Mouse (Mus musculus) 3T3-L1 (cell line): ENCODE measurements at regions not wholly inside any gene's neighbourhood (a gene's known extent, or its start where the extent isn't known, plus 50 kb on each side); places are given as distances from the start of the nearest gene placed in this dataset.

Experiments used
- DNase-seq: peaks from one replicate; pipeline ENCODE4 v3.0.0-alpha.2; 2015; ENCODE audit warnings: low read depth, low spot score

GRCm38 (mm10) chr16:93075488-93075887, 249.5 kb upstream of the Runx1 start:
- DNase-seq: no peak

- no peak for DNase-seq
Observed at GRCm38 (mm10) chr16:93072156-93072555, 246.2 kb upstream of the Runx1 start.

DNA sequence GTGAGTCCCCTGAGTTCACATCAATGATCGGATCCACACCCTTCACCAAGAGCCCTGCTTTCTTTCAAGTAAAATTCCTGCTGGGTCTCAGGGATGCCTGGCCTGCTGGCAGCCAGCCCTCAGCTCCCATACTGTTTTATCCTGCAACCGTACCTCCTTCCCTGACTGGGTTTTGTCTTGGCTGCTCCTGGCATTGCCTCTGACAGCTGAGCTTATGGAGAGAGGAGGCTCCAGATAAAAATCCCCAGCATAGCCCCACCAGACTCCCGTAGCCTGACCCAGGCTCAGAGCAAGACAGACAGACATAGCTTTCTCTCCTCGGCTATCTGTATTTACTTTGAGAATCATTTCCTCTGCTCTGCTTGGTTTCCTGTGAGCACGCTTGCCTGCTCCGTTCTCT, 245.8 kb upstream of the Runx1 start:
- no peak for DNase-seq

- DNase-seq: no peak
Observed at GRCm38 (mm10) chr16:93066821-93067220, 240.9 kb upstream of the Runx1 start.

GRCm38 (mm10) chr16:93061475-93062179, 235.7 kb upstream of the Runx1 start:
- DNase-seq: no peak

GRCm38 (mm10) chr16:93056295-93056694, 230.3 kb upstream of the Runx1 start:
- no peak for DNase-seq

DNA sequence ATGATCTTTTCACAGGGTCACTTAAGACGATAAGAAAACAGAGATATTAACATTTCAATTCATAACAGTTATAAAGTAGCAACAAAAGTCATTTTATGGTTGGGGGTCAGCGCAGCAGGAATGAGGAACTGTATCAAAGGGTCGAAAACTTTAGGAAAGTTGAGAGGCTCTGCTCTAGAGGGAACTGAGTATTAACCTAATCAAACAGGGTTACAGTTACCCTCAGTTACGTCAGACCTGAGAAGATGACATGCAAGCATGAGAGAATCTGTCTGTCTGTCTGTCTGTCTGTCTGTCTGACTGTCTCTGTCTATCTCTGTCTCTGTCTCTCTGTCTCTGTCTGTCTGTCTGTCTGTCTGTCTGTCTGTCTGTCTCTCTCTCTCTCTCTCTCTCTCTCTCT, 229.6 kb upstream of the Runx1 start:
- no peak for DNase-seq

DNA sequence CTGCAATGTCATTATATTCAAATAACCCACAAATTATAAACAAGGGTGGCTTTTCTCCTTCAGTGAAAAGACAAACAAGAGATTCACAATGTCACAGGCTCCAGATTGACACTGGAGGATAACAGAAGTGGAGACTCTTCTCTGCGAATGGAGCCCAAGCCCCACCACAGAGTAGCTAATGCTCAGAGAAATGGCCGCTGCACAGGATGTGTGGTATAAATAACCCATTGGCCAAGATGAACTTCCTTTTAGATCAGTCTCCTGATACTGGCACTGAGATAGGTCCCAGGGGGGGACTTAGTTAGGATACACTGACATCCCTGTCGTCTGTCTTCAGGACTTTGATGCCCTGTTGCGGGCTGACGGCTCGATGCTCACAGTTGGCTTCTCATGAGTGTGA, 225.3 kb upstream of the Runx1 start:
- no peak for DNase-seq

DNA sequence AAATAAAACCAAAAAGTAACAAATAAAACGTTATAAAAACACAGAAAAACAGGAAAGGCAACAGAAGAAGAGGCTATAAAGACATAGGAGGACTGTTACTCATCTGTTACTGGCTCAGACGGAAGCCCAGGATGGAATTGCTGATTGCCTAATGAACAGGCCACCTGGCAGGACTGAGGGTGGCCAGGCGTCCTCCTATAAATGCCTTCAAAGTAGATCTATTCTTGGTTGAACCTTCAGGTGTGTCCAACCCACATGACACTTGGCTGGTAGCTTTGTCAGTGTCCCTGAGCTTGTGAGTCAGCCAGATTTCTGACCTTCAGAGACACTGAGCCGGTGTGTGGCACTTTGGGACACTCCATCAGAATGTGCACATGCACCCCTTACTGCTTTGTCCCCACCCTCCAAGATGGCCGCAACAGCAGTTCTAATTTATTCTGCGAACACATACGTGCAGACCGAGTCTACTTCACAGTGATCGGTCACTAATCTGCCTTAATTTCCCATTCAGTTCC, 222.5 kb upstream of the Runx1 start:
- DNase-seq: no peak

- DNase-seq: peak; percentile 35
Observed at GRCm38 (mm10) chr16:93047594-93047993, 221.6 kb upstream of the Runx1 start.

DNA sequence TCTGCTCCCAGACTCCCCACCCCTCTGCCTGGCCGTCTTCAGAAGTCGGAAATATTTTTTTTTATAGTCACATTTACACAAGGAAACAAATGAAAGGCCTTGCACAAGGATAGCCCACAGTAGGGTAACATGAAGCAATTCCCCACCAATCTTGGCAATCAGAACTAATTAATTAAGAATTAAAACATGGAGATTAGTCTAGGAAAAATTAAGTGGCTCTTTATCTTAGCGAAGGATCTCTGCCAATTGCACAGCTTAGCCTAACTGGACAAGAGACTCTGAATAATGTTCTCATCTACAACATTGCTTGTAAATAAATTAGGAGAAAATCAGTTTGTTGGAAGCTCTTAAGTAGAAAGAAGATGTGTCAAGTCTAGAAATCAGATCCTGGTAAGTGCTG, 220.3 kb upstream of the Runx1 start:
- DNase-seq: no peak

GRCm38 (mm10) chr16:93043355-93043754, 217.4 kb upstream of the Runx1 start:
- DNase-seq: no peak

- DNase-seq: no peak
Observed at GRCm38 (mm10) chr16:93042941-93043340, 217.0 kb upstream of the Runx1 start.

DNA sequence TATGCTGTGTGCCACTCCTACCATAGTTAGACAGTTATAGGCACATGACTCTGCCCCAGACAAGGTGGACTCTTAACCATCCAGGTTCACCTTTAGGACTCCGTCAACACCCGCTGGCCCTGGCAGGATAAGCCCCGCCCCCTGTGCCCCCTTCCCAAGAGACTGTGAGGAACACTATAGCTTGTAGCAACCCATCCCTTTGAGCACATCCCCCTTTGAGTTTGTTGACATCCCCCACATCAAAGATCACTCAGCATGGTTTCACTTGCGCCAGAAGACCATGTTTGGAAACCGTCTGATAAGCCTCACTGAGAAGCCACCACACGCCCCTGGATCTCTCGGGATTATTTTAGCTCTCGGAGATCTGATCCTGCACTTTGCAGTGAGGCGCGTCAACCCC, 216.5 kb upstream of the Runx1 start:
- DNase-seq: no peak

DNA sequence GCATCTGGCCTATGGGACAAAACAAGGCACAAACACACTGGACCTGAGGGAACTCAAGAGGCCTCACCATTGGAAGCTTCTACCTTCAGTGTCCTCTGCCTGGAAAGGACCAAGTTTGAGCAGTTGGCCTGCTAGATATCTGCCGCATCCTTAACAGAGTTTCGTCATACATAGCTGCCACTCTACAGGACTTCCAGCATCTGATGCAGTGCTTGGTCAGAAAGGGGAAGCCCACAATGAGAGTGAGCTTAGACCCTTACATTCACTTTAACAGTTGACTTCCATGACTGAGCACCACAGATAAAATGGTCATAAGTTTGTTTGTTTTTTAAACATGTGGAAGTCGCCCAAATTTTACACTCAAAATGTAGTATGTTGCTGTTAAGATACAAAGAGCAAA, 215.9 kb upstream of the Runx1 start:
- no peak for DNase-seq

DNA sequence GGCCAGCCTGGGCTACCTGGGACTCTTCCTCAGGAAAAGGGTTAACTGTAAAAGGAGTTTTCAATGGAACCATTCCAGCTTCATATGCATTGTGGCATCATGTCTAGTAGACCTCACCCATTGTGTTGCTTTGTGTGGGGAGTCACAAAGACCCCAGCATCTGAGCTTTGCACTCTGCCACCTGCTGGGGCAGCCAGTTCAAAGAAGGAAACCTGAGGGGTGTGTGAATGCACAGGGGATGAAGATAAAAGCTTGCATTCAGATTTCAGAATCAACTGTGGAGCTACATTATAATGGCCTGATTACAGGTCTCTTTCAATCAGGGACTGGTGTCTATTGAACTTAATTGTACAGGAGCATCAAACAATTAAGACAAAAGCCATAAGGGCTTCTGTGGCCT, 215.4 kb upstream of the Runx1 start:
- DNase-seq: no peak

DNA sequence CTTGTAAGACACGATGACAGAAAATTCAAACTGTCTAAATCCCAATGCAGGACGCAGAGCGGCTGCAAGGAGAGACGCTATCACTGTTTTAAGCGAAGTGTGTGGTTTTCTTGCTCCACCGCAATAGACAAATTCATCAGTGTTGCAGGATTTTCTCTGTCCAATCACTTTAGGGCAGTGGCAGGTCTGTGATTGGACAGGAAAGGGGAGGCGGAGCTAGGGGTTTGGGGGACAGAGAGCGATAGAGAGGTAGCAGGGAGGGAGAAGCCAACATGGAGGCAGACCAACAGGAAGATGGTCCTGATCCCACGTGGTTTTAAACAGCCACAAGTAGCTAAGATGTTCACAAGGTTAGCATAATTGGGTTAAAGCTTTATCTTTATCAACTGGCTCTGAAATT, 209.7 kb upstream of the Runx1 start:
- no peak for DNase-seq

- no peak for DNase-seq
Observed at GRCm38 (mm10) chr16:93033943-93034342, 208.0 kb upstream of the Runx1 start.

- DNase-seq: no peak
Observed at GRCm38 (mm10) chr16:93031624-93032023, 205.7 kb upstream of the Runx1 start.

DNA sequence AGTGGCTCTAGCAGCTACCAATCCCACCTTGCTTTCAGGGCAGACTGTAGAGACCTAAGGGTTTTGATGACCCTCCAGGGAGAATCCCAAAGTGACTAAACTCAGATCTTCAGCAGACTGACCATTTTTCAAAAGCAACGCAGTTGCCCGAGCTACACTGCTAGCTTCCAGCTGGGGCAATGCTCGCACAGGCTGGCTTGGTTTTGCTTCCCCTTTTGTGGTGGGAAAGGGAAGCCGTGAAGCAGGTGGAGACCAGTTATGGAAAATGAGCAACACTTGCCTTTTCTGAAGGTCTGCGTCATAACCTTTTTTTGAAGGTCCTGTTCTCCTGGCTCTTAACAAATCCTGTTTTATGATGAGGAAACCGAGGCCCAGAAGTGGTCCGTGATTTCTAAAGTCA, 202.7 kb upstream of the Runx1 start:
- DNase-seq: no peak

DNA sequence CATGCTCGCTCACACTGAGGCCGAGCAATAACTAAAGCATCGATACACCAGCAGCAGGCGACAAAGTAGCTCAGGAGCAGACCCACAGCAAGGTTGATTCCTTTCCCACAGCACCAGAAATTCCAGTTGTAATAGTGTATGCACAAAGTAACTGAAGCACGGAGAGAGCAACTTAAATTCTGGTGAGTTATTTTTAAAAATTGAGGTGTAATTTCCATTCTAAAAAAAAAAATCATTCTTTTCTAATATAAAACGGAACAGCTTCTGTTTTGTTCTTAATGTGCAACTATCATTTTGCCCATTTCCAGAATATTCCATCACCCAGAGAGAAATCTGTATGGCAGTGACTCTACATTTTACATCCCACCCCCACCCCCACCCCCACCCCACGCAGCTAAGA, 202.1 kb upstream of the Runx1 start:
- DNase-seq: no peak

DNA sequence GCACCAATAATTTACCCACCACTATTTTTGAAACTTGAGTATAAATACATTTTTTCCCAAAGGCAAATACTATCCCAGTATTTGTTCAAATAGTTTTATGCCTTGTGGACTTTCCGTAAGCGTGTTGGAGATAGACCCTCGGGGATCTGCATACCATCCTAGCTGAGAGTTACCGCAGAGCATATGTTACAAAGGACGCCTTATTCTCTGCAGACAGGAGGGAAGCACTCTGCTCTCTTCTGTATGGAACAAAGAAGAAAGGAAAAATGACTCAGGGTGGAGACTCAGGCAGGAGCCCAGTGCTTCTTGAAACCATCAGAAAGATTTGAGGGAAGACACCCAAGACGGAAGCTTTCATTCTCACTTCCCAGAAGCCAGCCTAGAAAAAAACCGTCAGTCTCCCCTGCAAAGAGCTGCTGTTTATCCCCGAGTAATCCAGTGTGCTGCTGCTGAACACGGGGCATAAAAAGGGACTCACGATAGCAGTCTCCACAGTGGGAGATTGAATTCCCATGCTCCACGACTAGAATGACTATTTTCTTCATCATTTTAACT, 200.2 kb upstream of the Runx1 start:
- DNase-seq: no peak

DNA sequence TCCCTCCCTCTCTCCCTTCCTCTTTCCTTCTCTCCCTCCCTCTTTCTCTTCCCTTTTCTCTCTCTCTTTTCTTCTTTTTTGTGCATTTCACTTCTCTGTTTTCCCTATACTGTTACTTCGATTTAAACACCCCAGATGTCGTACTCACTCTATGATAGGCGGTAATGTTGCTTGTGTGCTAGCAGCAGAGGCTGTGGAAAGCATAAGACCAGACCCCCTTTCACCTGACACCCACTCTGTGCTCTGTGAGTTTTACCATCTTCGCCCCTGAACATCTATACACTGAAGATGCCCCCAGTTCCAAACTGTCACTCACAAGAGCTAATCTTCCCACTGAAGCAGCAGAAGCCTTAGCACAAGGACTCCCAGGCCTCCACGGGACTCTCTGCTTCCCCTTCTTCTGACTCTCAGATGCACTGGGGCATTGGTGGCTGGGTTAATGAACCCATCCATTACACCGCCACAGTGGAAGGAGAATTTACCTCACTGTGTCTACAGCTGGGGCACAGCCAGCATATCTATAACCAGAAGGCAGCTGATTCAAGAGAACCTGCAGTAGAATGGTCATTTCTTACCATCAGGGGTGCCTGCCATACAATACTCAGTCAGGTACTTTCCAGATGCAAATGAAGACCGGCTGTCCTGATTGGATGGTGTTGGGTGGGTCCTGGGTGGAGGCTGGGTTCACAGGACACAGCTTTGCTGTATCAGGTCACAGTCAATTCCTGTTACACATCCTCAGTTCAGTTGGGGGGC, 194.0 kb upstream of the Runx1 start:
- DNase-seq: no peak
